Mouse (Mus musculus) E14TG2a.4 (cell line): ENCODE data around the gene Tnfrsf23.

Experiments used
- CTCF ChIP-seq: conservative IDR thresholded peaks from 2 replicates; pipeline ENCODE4 v1.5.1; 2014; ENCODE audit warnings: low read length
- NANOG ChIP-seq: IDR thresholded peaks from 2 replicates; pipeline ENCODE4 v1.6.1; 2014; ENCODE audit warnings: borderline replicate concordance, low read length, mixed read lengths
- POU5F1 ChIP-seq: IDR thresholded peaks from 2 replicates; pipeline ENCODE4 v1.6.1; 2014; ENCODE audit warnings: low read length, borderline replicate concordance

GRCm38 (mm10) chr7:143631503-143631902, 54.2 kb downstream of the Tnfrsf23 start:
- TF ChIP-seq CTCF (no peak), NANOG (no peak), POU5F1 (no peak)
